Mouse (Mus musculus): ENCODE measurements around the gene Cfap157.

The Cfap157 gene

DNA sequence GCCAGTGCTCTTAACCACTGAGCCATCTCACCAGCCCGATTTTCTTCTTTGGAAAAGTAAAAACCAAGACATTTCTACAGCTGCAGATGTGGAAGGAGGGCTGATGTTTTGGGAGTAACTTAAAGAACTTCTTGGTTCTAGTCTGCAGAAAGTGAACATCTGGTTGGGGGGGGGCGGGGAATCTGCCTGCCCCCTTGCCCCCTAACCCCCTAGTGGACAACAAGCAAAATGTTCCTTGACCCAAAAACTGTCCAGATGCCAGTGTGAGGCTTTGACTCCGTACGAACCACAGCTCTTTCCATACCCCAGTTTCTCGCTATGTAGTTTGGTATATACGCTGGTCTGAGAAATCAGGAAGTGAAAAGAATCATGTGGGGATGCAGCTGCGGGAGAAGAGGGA is 34.0 kb downstream of the Cfap157 start:
- DNase-seq (ENCODE audit: low spot score), result no peak

DNA sequence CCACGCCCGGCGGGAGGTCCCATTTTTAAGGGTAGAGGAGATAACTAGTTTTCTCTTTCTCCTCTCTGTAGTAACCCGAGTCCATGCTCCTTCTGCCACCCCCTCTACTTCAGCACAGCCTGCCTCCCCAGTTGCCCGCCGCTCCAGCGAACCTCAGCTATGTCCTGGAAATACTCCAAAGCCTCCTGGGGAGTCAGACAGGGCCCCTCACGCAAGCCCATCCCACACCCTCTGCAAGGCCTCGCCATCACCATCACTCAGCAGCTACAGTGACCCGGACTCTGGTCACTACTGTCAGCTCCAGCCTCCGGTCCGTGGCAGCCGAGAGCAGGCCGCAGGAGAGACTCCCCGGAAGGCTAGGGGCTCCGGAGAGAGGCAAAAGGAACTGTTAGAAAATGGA is 35.1 kb downstream of the Cfap157 start:
- no peak for DNase-seq (ENCODE audit: low spot score)

DNA sequence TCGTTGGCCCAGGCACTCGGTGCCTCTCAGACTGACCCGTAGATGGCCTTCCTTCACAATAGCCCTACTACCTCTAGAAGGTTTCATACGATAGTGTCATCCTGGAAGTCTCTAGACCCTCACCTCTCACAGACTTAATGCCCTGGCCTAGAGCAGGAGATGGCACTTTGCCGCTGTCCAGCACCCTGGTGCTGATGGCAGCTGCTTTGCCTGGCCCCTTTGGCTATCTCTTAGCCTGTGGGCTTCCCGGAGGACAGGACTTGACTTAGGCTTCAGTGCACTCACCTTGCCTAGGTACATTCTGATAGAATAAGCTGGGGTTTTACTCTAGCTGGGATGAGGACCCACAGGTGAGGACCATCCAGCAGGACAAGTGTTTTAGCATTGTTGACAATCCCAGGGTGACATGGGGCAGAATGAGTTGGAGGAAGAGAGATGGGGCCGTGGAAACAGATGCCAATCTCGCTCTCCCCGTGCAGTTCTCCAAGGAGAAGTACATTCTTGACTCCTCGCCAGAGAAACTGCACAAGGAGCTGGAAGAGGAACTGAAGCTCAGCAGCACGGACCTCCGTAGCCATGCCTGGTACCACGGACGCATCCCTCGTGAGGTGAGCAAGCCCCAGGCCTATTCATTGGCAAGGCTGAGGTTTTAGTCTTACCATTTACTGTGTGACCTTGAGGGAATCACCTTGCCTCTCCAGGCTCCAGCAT is 39.8 kb downstream of the Cfap157 start:
- peak; percentile 42 for DNase-seq (ENCODE audit: low spot score)

DNA sequence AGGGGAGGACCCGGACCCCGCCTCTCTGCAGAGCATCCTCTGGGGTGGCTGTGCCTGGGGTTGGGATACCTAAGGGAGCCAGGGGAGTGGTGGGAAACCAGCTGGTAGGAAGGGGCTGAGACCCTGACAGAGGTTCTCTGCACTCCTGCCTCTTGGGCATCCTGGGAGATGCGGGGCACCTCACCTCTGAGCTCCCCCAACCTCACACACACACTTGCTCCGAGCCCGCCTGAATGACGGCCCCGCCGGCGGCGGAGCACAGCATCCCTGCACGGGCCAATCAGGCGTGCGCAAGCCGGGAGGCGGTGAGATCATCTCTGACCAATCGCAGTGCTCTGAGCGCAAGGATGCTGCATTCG is 42.1 kb downstream of the Cfap157 start:
- no peak for DNase-seq (ENCODE audit: low spot score)

DNA sequence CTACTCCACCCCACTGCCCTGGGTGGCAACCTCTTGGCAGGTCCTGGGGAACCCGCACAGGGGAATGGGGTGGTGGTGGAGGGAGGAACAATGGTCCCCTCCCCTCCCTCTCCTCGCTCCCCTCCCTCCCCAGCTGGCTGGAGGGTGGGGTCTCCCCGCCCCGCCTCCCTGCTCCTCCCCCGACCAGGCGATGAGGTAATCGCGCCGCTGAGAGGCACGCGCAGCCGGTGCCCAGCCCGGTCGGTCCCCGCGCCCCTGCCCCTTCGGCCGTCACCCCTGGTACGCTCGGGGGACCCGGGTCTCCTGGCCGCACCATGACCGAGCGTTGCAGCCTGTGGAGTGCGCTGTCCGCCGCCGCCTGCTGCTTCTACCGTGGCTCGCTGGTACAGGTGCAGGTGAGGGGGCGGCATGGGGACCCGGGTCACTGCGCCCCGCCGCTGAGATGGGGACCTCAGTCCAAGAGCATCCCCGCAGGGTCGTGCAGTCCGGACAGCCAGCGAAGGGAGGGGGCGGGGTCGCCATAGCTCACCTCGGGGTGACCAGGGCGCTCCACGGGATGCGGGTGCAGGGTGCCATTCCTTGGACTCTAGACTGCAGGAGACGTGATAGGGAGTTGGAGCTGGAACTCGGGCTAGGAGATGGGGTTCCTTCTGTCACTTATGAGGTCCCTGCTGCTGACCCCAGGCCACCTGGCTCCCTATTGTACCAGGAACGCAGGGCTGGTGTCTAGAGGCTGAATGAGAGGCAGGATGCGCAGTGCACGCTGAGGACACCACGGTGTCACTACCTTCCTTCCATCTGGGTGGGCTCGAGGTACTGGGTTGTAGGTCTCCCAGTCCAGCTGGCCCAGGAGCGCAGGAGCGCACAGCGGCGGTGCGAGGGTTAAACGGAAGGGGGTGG is 42.7 kb downstream of the Cfap157 start:
- no peak for DNase-seq (ENCODE audit: low spot score)

DNA sequence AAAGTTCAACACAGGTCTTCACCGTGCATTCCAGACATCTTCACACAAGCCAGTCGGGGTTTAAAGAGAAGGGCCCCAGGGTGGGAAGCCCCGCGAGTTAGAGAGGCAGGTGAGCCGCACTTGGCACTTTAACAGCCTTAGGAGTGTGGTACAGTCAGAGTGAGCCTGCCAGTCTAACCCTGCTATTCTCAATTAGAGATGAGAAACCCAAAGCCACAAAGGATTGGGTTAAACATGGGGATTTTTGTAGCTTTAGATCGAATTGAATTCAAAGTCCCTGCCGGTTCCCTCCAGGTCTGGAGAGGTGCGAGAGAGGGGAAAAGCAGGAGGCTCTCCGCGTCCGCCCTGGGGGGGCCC is 43.3 kb downstream of the Cfap157 start, which contains the start of gene 6330409D20Rik:
6330409D20Rik (minus strand) TSS at position 101 of the 357 bp plus-strand sequence.
- no peak for DNase-seq (ENCODE audit: low spot score)

DNA sequence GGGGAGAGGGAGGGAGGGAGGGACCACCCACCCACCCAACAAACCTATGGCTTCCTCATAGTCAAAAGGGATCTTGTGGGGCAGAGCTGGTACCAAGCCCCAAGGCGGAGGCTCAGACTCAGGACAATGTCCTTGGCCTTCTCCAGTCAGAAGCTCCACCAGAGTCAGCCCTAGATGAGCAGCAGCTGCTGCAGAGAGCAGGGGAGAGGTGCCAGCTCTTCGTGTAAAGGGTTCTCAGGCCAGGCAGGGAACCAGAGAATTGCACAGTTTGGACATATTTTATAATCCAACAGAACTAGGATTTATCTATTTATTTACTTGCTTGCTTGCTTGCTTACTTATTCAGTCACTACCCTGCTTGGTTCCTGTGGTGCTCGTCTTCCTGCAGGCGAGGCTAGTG is 44.9 kb downstream of the Cfap157 start:
- peak; percentile 71 for DNase-seq (ENCODE audit: low spot score)

DNA sequence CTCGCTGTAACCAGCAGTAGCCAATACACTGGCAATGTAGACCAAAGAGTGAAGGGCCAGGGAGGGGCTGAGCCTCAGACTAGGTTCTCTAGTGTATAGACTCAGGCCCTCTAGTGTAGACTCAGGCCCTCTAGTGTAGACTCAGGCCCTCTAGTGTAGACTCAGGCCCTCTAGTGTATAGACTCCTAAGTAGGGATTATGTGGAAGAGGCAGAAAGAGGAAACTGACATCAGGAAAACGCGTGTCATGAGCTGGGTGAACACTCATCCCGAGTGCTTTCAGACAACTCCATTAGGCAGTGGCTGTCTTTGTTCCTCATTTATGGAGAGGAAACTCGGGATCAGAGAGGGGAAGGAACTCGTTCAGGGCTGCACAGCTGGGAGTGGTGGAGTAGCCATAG is 47.2 kb downstream of the Cfap157 start:
- no peak for DNase-seq (ENCODE audit: low spot score)

DNA sequence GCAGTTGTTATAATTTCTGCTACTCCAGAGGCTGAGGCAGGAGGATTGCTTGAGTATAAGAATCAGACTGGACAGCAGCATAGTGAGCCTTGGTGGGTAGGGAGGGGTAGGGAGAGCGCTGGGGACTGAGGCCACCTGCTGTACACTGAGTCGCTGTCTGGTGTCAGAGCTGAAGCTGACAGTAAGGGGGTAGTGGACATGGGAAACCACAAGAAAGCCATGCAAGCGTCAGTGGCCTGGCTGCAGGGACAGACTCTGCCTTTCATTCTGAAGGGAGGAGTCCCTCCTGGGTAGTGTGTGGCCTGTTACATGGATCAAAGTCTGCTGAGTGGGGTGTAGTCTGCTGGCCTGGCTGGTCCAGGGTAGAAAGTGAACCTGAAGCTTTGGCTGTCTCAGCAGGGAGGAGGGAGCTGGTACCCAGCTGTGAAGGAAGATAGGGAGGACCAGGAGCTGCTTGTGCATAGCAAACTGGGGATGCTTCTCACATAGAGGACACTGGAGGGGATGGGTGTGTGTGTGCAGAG is 47.9 kb downstream of the Cfap157 start:
- DNase-seq (ENCODE audit: low spot score), result no peak

DNA sequence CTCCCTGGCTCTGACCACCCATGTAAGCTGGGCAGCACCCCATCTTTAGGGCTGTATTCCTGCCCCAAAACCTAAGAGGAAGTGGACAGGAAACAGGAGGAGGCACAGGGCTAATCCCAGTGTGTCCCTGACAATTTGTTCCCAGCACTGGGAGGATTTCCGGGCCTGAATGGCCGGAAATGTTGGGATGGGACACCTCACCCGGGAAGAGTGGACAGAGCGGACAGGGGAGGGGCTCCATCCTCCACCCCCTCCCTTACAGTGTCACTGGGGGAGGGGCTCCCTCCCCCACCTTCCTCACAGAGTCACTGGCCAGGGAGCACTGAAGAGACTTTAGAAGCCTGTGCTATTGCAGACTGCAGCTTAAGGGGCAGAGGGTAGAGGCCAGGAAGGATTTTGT is 49.3 kb downstream of the Cfap157 start:
- DNase-seq (ENCODE audit: low spot score), result peak; percentile 61

DNA sequence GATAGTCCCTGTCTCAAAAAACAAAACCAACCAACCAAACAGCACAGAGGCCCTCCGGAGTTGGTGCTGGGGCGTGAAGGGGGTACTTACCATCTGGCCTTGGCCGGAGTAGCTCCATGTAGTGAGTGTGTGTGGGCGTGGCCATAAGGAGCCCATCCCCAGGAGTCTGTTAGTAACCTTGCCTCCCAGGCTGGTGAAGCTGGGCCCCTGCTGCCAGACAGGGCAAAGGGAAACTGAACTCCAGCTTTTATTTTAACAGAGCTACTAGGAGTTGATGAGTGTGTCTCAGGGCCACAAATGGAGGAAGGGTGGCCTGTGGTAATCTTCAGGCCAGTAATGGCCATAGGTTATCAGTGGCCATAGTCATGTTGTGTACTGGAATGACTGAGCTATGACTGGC is 49.7 kb downstream of the Cfap157 start:
- peak; percentile 88 for DNase-seq (ENCODE audit: low spot score)

DNA sequence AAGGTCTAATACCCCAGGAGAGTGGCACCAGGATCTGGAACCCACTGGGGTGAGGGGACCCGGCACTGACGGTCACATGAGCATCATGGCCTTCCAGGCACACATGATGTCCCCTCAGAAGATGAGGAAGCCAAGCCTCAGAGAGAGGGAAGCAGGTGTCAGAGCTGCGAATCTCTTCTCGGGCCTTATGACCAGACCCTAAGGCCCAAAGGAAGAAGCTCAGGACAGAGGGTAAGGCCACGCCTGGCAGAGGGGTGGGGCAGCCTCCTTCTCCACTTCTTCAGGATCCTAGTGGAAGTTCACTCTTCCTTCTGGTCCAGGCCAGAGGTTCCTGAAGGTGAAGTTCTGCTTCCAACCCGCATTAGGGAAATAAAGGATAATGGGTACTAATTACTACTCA is 51.5 kb downstream of the Cfap157 start:
- no peak for DNase-seq (ENCODE audit: low spot score)

DNA sequence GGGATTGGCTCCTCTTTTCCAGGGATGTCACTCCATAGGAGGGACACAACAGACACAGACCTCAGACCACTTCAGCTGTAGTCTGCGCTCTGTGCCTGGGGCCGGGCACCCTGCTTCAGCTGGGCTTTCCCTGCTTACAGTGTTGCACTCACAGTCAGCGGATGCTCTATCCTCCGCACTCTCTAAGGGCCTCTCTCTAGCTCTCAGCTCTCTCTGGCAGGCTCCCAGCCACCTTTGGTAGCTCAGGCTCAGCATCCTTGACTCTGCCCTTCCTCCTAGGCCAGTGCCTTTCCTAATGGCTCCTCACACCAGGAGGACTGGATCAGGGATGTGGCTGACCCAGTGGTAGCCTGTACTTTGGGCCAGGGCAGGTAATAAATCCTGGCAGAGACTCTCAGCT is 52.3 kb downstream of the Cfap157 start:
- DNase-seq (ENCODE audit: low spot score), result no peak

DNA sequence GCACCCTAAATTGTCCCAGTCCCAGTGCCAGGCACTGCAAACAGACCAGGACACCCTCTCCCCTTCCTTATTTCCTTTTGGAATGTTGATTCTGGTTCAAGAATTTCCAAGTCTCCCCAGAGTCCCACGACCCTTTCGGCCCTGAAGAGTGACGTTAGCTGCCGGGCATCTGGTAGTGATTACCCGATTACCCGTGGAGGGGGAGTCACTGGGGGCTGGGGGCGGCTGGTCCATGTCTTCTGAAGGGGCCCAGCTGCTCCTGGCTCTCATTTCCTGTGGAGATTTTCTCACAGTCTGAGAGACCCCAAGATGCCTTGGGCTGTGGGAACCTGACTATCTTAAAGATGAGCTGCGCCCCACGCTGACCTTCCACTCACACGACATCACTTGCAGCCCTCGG is 53.4 kb downstream of the Cfap157 start:
- no peak for DNase-seq (ENCODE audit: low spot score)

DNA sequence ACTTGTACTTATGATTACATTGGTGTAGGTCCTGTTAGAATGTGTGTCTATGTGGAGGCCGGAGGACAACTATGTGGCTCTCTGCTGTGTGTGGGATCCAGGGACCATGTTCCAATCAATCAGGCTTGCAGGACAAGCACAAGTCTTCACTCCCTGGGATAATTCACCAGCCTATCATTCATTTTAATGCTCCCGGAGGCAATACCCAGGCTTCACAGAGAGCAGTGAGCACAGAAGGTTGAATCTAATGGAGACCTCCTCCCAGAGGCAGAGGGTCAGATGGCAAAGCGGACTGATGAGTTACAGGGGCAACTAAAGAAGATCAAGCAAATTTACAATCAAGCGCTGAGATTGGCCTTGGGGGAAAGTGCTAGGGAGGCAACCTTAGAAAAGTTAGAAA is 54.7 kb downstream of the Cfap157 start:
- no peak for DNase-seq (ENCODE audit: low spot score)

DNA sequence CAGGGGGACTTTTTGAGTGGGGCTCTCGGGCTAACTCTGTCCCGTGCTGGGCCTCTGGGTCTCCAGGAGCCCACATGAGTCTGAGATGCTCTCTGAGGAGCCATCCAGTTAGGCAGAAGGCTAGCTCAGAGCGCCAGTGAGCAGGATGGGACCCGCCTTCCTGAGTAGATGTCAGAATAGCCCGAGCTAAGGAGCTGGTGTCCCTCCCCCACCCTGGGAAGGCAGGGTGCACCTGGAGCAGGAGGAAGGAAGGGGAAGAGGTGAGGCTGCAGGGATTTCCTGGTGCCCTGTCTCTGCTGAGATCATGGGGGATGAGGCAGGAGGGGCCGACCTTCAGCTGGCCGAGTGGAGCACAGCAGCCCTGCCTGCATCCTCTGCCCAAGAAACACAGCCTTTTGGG is 55.8 kb downstream of the Cfap157 start:
- no peak for DNase-seq (ENCODE audit: low spot score)

DNA sequence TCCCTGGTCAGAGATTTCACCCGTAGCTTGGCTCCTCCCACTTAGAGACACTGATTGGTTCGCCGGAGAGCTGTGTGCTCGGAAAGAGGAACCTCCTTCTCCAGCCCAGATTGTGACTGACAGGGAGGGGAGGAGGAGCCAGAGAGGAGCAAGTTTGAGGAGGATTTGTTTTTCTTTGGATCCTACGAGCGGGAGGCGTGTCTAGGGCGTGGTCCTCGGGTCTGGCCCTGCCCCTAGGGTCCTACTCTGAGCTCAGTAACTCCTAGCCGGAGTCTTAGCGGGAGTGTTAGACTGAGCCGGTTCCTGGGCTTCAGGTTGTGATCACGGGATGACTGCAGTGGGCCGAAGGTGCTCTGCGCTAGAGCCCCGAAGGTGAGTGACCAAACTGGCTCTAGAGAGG is 56.8 kb downstream of the Cfap157 start:
- peak; percentile 80 for DNase-seq (ENCODE audit: low spot score)
